Mouse (Mus musculus) embryonic fibroblast, embryonic 13.5 days (primary cell): ENCODE results near the gene Atp6v0e2. TPM values are rescaled to one million over a fixed set of nuclear protein-coding genes. Genes with fewer than 3 reads are reported as not detected.

Experiments
- H3K27ac ChIP-seq: 2 replicates; pipeline ENCODE4 v1.5.1; 2012; ENCODE audit warnings: low read length, control low read depth, inconsistent platforms; ENCODE audit not compliant: insufficient read depth
- H3K4me1 ChIP-seq: 2 replicates; pipeline ENCODE4 v1.6.1; 2011; ENCODE audit warnings: low read length; ENCODE audit not compliant: control insufficient read depth, insufficient read depth
- H3K4me3 ChIP-seq: 2 replicates; pipeline ENCODE4 v1.5.1; 2011; ENCODE audit warnings: mild to moderate bottlenecking, control low read depth, low read length; ENCODE audit not compliant: insufficient read depth
- CTCF ChIP-seq: IDR thresholded peaks from 2 replicates; pipeline ENCODE4 v1.5.1; 2011; ENCODE audit warnings: mild to moderate bottlenecking, control low read depth, low read length, moderate library complexity, borderline replicate concordance; ENCODE audit not compliant: insufficient read depth
- POLR2A ChIP-seq: IDR thresholded peaks from 2 replicates; pipeline ENCODE4 v1.6.1; 2011; ENCODE audit warnings: low read depth, mild to moderate bottlenecking, control low read depth, low read length, moderate library complexity
- polyA plus RNA-seq: library from polyadenylated mRNA; stranded (reverse); fragments of >200 nt; gene quantifications from 2 replicates; pipeline ENCODE4 v1.2.4, GENCODE M21; 2011; ENCODE audit warnings: low read depth; ENCODE audit not compliant: missing spikeins, insufficient read length

Gene Atp6v0e2
- polyA plus RNA-seq: 13.9 and 18.2 TPM in 2 replicates

GRCm38 (mm10) chr6:48537105-48537954 lies at the start of gene Atp6v0e2:
Atp6v0e2 (plus strand) TSS chr6:48537615.
- no peak within 1 kb of the TSS for H3K27ac ChIP-seq
- TF ChIP-seq CTCF (no peak), POLR2A (peak; percentile 24; the same call in 1 of the 2 replicates)
- H3K4me3 ChIP-seq: peak within 1 kb of the TSS; percentile 37
- H3K4me1 ChIP-seq: peaks cover 15% of the 10 kb centered on the region

- no peak overlapping the region for H3K4me3 ChIP-seq
- H3K27ac ChIP-seq: no peak overlapping the region
- TF ChIP-seq CTCF (no peak), POLR2A (no peak)
- H3K4me1 ChIP-seq: no peaks in the 10 kb centered on the region; the same call in 1 of the 2 replicates
These were observed 49.4 kb upstream of the Atp6v0e2 start for GRCm38 (mm10) chr6:48487747-48488725.

GRCm38 (mm10) chr6:48489741-48490140 lies 47.7 kb upstream of the Atp6v0e2 start:
- Histone ChIP-seq H3K4me3 (no peak overlapping the region), H3K4me1 (no peaks in the 10 kb centered on the region; the same call in 1 of the 2 replicates), H3K27ac (no peak overlapping the region)
- TF ChIP-seq POLR2A (no peak), CTCF (no peak)

- H3K27ac ChIP-seq: no peak overlapping the region
- no peaks in the 10 kb centered on the region; the same call in 1 of the 2 replicates for H3K4me1 ChIP-seq
- TF ChIP-seq POLR2A: no peak
- TF ChIP-seq CTCF: no peak
- H3K4me3 ChIP-seq: no peak overlapping the region
These were observed 46.1 kb upstream of the Atp6v0e2 start for GRCm38 (mm10) chr6:48491361-48491760.

DNA sequence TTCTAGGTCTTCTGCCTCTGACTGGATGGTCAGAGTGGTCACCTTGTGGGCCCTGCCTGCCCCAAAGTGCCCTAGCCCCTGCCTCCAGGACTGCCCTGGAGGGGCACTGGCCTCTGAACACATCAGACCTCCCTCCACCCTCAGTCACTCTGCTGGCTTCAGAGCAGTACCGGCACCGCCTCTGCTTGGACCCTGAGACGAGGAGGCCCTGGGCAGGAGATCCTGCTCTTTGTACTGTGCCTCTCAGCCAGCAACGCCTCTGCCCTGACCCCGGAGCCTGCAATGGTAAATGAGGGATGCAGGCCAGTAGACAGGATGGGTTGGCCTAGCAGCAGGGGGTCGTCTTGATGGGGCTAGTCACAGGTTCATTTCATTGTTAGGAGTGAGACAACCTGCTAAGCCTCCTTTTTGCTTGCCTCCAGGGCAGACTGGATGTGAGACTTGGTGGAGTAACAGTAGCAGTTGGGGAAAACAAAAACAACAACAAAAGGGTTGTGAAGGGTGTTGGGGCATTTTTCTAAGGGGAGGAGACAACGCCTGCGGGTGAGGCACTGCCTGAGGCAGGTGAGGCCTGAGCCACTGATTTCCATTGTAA lies 44.2 kb upstream of the Atp6v0e2 start:
- no peak overlapping the region for H3K4me3 ChIP-seq
- H3K4me1 ChIP-seq: no peaks in the 10 kb centered on the region; the same call in 1 of the 2 replicates
- TF ChIP-seq CTCF (no peak), POLR2A (no peak)
- no peak overlapping the region for H3K27ac ChIP-seq

GRCm38 (mm10) chr6:48497521-48497920 lies 39.9 kb upstream of the Atp6v0e2 start:
- Histone ChIP-seq H3K4me1 (no peaks in the 10 kb centered on the region), H3K27ac (no peak overlapping the region), H3K4me3 (no peak overlapping the region)
- no peak for TF ChIP-seq POLR2A
- TF ChIP-seq CTCF: no peak

DNA sequence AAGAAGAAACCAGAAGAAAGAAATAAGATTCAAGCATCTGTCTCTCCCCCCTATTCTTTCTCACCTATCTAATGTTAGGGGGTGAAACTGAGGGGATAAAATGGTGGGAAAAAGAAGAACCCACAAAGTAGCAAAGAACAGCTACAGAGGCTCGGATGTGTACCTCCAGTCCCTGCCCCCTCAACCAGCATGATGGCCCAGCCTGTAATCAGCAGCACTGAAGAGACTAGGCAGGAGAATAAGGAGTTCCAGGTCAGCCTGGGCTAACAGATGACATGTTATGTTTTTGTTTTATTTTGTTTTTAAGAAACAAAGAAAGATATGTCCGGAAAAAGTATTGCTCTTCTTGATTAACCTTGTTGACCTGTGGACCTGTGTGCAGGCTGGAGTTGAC lies 33.6 kb upstream of the Atp6v0e2 start:
- no peak for TF ChIP-seq CTCF
- no peak for TF ChIP-seq POLR2A
- no peak overlapping the region for H3K27ac ChIP-seq
- H3K4me3 ChIP-seq: no peak overlapping the region
- no peaks in the 10 kb centered on the region; the same call in 1 of the 2 replicates for H3K4me1 ChIP-seq

GRCm38 (mm10) chr6:48504241-48504854 lies 33.1 kb upstream of the Atp6v0e2 start:
- Histone ChIP-seq H3K4me3 (peak overlapping the region; percentile 77), H3K4me1 (no peaks in the 10 kb centered on the region; the same call in 1 of the 2 replicates), H3K27ac (peak overlapping the region; percentile 27; the same call in 1 of the 2 replicates)
- TF ChIP-seq CTCF (no peak), POLR2A (peak; percentile 90)

DNA sequence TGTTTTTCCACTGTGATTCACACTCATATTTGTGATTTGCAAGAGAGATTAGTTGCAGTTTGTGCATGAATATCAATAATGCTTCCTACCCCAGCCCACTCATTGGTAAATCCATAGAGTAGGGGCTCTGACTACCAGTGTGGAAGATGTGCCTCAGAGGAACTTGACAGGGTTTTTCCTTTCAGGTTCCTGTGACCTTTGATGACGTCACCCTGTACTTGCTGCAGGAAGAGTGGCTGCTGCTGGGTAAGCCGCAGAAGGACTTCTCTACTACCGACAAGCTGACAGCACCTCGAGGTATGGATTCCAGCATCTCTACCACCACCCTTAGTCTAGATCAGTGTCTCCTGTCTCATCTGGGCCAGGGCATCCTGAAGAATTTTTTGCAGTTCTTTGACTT lies 29.3 kb upstream of the Atp6v0e2 start:
- TF ChIP-seq POLR2A: no peak
- no peak for TF ChIP-seq CTCF
- peaks cover 10% of the 10 kb centered on the region for H3K4me1 ChIP-seq
- no peak overlapping the region for H3K4me3 ChIP-seq
- H3K27ac ChIP-seq: no peak overlapping the region
